Comparison of ENCODE assay signal across 26 mouse cellular contexts in the genomic region with DNA sequence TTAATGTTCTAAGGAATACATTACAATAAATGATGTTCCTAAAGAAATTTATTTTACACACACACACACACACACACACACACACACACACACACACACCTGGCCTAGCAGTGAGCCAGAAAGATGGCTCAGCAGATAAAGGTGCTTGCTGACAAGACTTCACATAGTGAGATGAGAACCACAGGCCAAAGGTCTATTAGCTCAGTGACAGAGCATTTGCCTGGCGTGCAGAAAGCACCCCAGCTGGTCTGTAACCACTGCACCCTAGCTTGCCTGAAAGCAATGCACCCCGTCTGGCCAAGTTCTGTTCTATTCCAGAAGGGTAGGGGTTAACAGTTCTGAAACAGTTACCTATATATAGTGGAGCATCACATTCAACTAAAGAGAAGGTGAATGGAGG. TPM values are rescaled to one million over a fixed set of nuclear protein-coding genes. Genes with fewer than 3 reads are reported as not detected.
"Had no signal": no experiment of that assay in that cellular context is flagged by ENCODE, and none has a peak within 500 bp of the region (broad histone marks: within the 10 kb centered on the region; RNA-seq: fewer than 3 reads in every experiment).

No protein-coding gene starts in this region.

- H3K36me3 ChIP-seq: heart, embryonic 13.5 days; heart, embryonic 15.5 days; hindbrain, embryonic 13.5 days; hindbrain, embryonic 15.5 days; kidney, embryonic 15.5 days; limb, embryonic 13.5 days; limb, embryonic 15.5 days; liver, embryonic 15.5 days had no signal

- H3K9me3 ChIP-seq: heart, embryonic 13.5 days; heart, embryonic 15.5 days; hindbrain, embryonic 13.5 days; hindbrain, embryonic 15.5 days; kidney, embryonic 15.5 days; limb, embryonic 13.5 days; limb, embryonic 15.5 days; liver, embryonic 15.5 days had no signal

- H3K27ac ChIP-seq: gastrocnemius, adult 2 months; heart, embryonic 13.5 days; heart, embryonic 15.5 days; hindbrain, embryonic 13.5 days; hindbrain, embryonic 15.5 days; hindbrain, postnatal 0 days; kidney, embryonic 15.5 days; kidney, postnatal 0 days; limb, embryonic 13.5 days; limb, embryonic 15.5 days; liver, embryonic 15.5 days had no signal

- DNase-seq: gastrocnemius, adult 2 months; gastrocnemius, postnatal 14 days; gastrocnemius, postnatal 36 days; heart, adult 18-20 months; heart, postnatal 36 days; kidney, adult 11 months; kidney, adult 2 months; kidney, adult 9 months; kidney, postnatal 14 days; kidney, postnatal 36 days; layer of hippocampus, adult 9-11 months; layer of hippocampus, postnatal 36 days; left cerebral cortex, postnatal 4 days had no signal

- H3K4me3 ChIP-seq: gastrocnemius, adult 2 months; heart, embryonic 13.5 days; heart, embryonic 15.5 days; hindbrain, embryonic 13.5 days; hindbrain, embryonic 15.5 days; kidney, embryonic 15.5 days; limb, embryonic 13.5 days; limb, embryonic 15.5 days; liver, embryonic 15.5 days had no signal

- H3K4me2 ChIP-seq: heart, embryonic 11.5 days; heart, embryonic 13.5 days; heart, embryonic 15.5 days; hindbrain, embryonic 13.5 days; hindbrain, embryonic 15.5 days; kidney, embryonic 15.5 days; limb, embryonic 13.5 days; limb, embryonic 15.5 days; liver, embryonic 15.5 days had no signal

- H3K9ac ChIP-seq: heart, embryonic 13.5 days; heart, embryonic 15.5 days; hindbrain, embryonic 13.5 days; hindbrain, embryonic 15.5 days; kidney, embryonic 15.5 days; limb, embryonic 13.5 days; limb, embryonic 15.5 days; liver, embryonic 15.5 days had no signal

- H3K4me1 ChIP-seq: heart, embryonic 13.5 days; heart, embryonic 15.5 days; hindbrain, embryonic 13.5 days; hindbrain, embryonic 15.5 days; kidney, embryonic 15.5 days; limb, embryonic 13.5 days; limb, embryonic 15.5 days; liver, embryonic 15.5 days had no signal

- H3K27me3 ChIP-seq: heart, embryonic 13.5 days; heart, embryonic 15.5 days; hindbrain, embryonic 13.5 days; hindbrain, embryonic 15.5 days; kidney, embryonic 15.5 days; limb, embryonic 13.5 days; limb, embryonic 15.5 days; liver, embryonic 15.5 days had no signal

- ATAC-seq: hindbrain, postnatal 0 days; intestine, embryonic 16.5 days had no signal

RNA-seq across cellular contexts. Expression of gene 1700056E22Rik, which starts 36.9 kb away (rescaled TPM):
- total RNA-seq: layer of hippocampus, adult 18-20 months; layer of hippocampus, postnatal 36 days had no signal
